Comparison of ENCODE assay signal across 9 mouse cellular contexts in the genomic region with DNA sequence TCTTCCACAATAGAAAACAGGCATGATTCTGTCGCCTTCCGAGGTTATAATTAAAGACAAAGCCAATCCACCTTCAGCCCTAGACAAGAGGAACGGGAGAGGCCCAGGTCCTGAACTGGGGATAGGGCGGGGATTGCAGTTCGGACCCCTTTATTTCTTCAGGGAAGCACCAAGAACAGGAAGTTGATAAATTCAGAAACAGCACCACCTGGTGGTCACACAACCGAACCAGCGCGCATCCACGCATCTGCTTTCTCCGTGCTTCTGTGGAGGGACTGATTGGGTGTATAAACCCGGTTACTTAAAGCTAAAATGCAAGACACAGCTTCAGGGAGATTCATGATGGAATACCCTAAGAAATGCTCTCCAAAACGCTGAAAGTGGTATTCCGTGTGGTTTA.
DNase-seq lines count a peak whose midpoint lies in the region; ATAC-seq and TF ChIP-seq lines count a peak whose summit lies in the region.
"Had no signal": no experiment of that assay in that cellular context is flagged by ENCODE, and none has a peak within 500 bp of the region (broad histone marks: within the 10 kb centered on the region; RNA-seq: fewer than 3 reads in every experiment).

No protein-coding gene starts in this region.

- H3K27ac ChIP-seq in embryonic facial prominence, embryonic 10.5 days (replicated peaks) = no peak overlapping the region
- H3K27ac ChIP-seq in liver, embryonic 14.5 days = no peak overlapping the region
- H3K27ac ChIP-seq: embryonic facial prominence, embryonic 15.5 days had no signal

- WGBS in embryonic facial prominence, embryonic 10.5 days = 8% methylated on average over 13 of the region's 13 CpGs
- 6% methylated on average over 13 of the region's 13 CpGs for WGBS in liver, embryonic 14.5 days (ENCODE audit: insufficient replicate concordance)

- TF ChIP-seq CTCF in liver, embryonic 14.5 days (IDR thresholded peaks at IDR 0.05; ENCODE audit: low read depth) = peak; percentile 69

- H3K4me3 ChIP-seq in embryonic facial prominence, embryonic 10.5 days = no peak overlapping the region
- H3K4me3 ChIP-seq in liver, embryonic 14.5 days (ENCODE audit: insufficient read depth in 1 of 2, low read depth in 2 of 2, low read length in 2 of 2) = no peak overlapping the region
- H3K4me3 ChIP-seq: embryonic facial prominence, embryonic 15.5 days had no signal

- H3K9ac ChIP-seq in liver, embryonic 14.5 days (replicated peaks) = no peak overlapping the region
- H3K9ac ChIP-seq: embryonic facial prominence, embryonic 15.5 days had no signal

- no peak for ATAC-seq in liver, embryonic 14.5 days (ENCODE audit: insufficient read depth)

- DNase-seq in CD4-positive helper T cell, adult 2 months (ENCODE audit: low read depth, low spot score) = peak; percentile 36
- DNase-seq in adrenal gland, postnatal 14 days = peak; percentile 83
- peak; percentile 81 for DNase-seq in embryonic facial prominence, embryonic 10.5 days (ENCODE audit: low spot score)
- peak; percentile 6 to 33 for DNase-seq in heart, adult 9 months (ENCODE audit: low spot score in 2 of 2)
- peak; percentile 60 to 84 for DNase-seq in kidney, postnatal 36 days
- DNase-seq in liver, embryonic 14.5 days (ENCODE audit: low read depth in 3 of 3, low spot score in 3 of 3) = no peak
- DNase-seq in ovary, postnatal 14 days (ENCODE audit: low spot score) = peak; percentile 69
- DNase-seq in thymus, postnatal 10 days (ENCODE audit: low spot score in 2 of 2) = peak; percentile 30 to 68

- no peaks in the 10 kb centered on the region; the same call in 1 of the 2 replicates for H3K4me1 ChIP-seq in embryonic facial prominence, embryonic 10.5 days
- H3K4me1 ChIP-seq in liver, embryonic 14.5 days (replicated peaks; ENCODE audit: control insufficient read depth in 2 of 2, insufficient read depth in 2 of 2, low read length in 1 of 2) = no peaks in the 10 kb centered on the region
- H3K4me1 ChIP-seq: embryonic facial prominence, embryonic 15.5 days had no signal

- H3K27me3 ChIP-seq in embryonic facial prominence, embryonic 10.5 days (replicated peaks; ENCODE audit: low read depth, poor library complexity, severe bottlenecking) = no peaks in the 10 kb centered on the region
- H3K27me3 ChIP-seq in liver, embryonic 14.5 days (ENCODE audit: control insufficient read depth, insufficient read depth, low read length) = no peaks in the 10 kb centered on the region
- H3K27me3 ChIP-seq: embryonic facial prominence, embryonic 15.5 days had no signal

- no peaks in the 10 kb centered on the region for H3K9me3 ChIP-seq in embryonic facial prominence, embryonic 10.5 days
- no peaks in the 10 kb centered on the region for H3K9me3 ChIP-seq in liver, embryonic 14.5 days (ENCODE audit: control insufficient read depth, low read length)
- H3K9me3 ChIP-seq: embryonic facial prominence, embryonic 15.5 days had no signal

- no peak for TF ChIP-seq EP300 in liver, embryonic 14.5 days (IDR thresholded peaks at IDR 0.05; ENCODE audit: low read depth)

- H3K4me2 ChIP-seq in liver, embryonic 14.5 days (ENCODE audit: low read depth) = no peak overlapping the region
- H3K4me2 ChIP-seq: embryonic facial prominence, embryonic 15.5 days had no signal

- no peaks in the 10 kb centered on the region for H3K36me3 ChIP-seq in embryonic facial prominence, embryonic 10.5 days (replicated peaks)
- no peaks in the 10 kb centered on the region for H3K36me3 ChIP-seq in liver, embryonic 14.5 days (replicated peaks; ENCODE audit: control insufficient read depth, insufficient read depth, low read depth)
- H3K36me3 ChIP-seq: embryonic facial prominence, embryonic 15.5 days had no signal

Comparison
In these comparisons a context has a peak if more than half of its experiments do, and no peak if none do; other contexts are left out.
1. DNase-seq: peak in CD4-positive helper T cell, adult 2 months (single experiment), adrenal gland, postnatal 14 days (single experiment), embryonic facial prominence, embryonic 10.5 days (single experiment), heart, adult 9 months (2 of 2), kidney, postnatal 36 days (2 of 2), ovary, postnatal 14 days (single experiment) and thymus, postnatal 10 days (2 of 2); none in liver, embryonic 14.5 days (0 of 3).